Mouse (Mus musculus) MEL (cell line): ENCODE measurements around the gene Srcap. TPM values are rescaled to one million over a fixed set of nuclear protein-coding genes. Genes with fewer than 3 reads are reported as not detected.
A peak's percentile ranks its signal among the peaks of the same experiment; 100 is the strongest.

Experiments used
- DNase-seq: peaks from one replicate; pipeline ENCODE4 v3.0.0; 2011; ENCODE audit warnings: low read depth, low spot score
- H3K27ac ChIP-seq: 2 replicates; pipeline ENCODE4 v1.5.1; 2012; ENCODE audit warnings: low read depth, mild to moderate bottlenecking, control low read depth, low read length, moderate library complexity; ENCODE audit not compliant: control insufficient read depth
- H3K27me3 ChIP-seq, 2 experiments: fragments of 150-350 bp in 1 of 2; sonication (generic) in 1 of 2; 2 replicates each; pipeline ENCODE4 v1.6.1; 2012; ENCODE audit warnings: low read length in 2 of 2, mild to moderate bottlenecking in 2 of 2, improper control_type of control experiment in 1 of 2, moderate library complexity in 1 of 2; ENCODE audit not compliant: insufficient read depth in 2 of 2, control insufficient read depth in 1 of 2
- H3K36me3 ChIP-seq, 2 experiments: 2 replicates each; pipeline ENCODE4 v1.6.1; 2012 to 2014; ENCODE audit warnings: low read length in 2 of 2, improper control_type of control experiment in 1 of 2, inconsistent platforms in 1 of 2, mild to moderate bottlenecking in 1 of 2; ENCODE audit not compliant: insufficient read depth in 2 of 2, control insufficient read depth in 1 of 2
- H3K4me1 ChIP-seq, 2 experiments: fragments of 150-350 bp in 1 of 2; sonication (generic) in 1 of 2; 2 replicates each; pipeline ENCODE4 v1.6.1; 2012; ENCODE audit warnings: low read length in 2 of 2, improper control_type of control experiment in 1 of 2, mild to moderate bottlenecking in 1 of 2; ENCODE audit not compliant: insufficient read depth in 2 of 2, control insufficient read depth in 1 of 2
- H3K4me3 ChIP-seq, 2 experiments: fragments of 150-350 bp in 1 of 2; sonication (generic) in 1 of 2; 2 replicates each; pipeline ENCODE4 v1.5.1; 2012; ENCODE audit warnings: low read depth in 2 of 2, low read length in 2 of 2, mild to moderate bottlenecking in 2 of 2, moderate library complexity in 2 of 2, control low read depth in 1 of 2, improper control_type of control experiment in 1 of 2; ENCODE audit not compliant: control insufficient read depth in 1 of 2, insufficient read depth in 1 of 2
- H3K79me2 ChIP-seq: 2 replicates; pipeline ENCODE4 v1.6.1; 2012; ENCODE audit warnings: mild to moderate bottlenecking, low read length, moderate library complexity; ENCODE audit not compliant: control insufficient read depth, poor library complexity, insufficient read depth
- H3K9ac ChIP-seq: 2 replicates; pipeline ENCODE4 v1.6.1; 2012; ENCODE audit warnings: low read depth, mild to moderate bottlenecking, control low read depth, low read length, moderate library complexity; ENCODE audit not compliant: control insufficient read depth, poor library complexity, severe bottlenecking
- H3K9me3 ChIP-seq: fragments of 150-350 bp; sonication (generic); replicated peaks from 2 replicates; pipeline ENCODE4 v1.6.1; 2012; ENCODE audit warnings: mild to moderate bottlenecking, low read length, improper control_type of control experiment, moderate library complexity; ENCODE audit not compliant: insufficient read depth
- BHLHE40 ChIP-seq: IDR thresholded peaks from 2 replicates; pipeline ENCODE4 v1.6.1; 2012; ENCODE audit warnings: low read depth, mild to moderate bottlenecking, inconsistent platforms, low read length, improper control_type of control experiment, borderline replicate concordance
- CHD1 ChIP-seq: IDR thresholded peaks from 2 replicates; pipeline ENCODE4 v1.6.1; 2012; ENCODE audit warnings: low read depth, mild to moderate bottlenecking, inconsistent platforms, low read length, improper control_type of control experiment
- CHD2 ChIP-seq: IDR thresholded peaks from 2 replicates; pipeline ENCODE4 v1.6.1; 2011; ENCODE audit warnings: low read length, improper control_type of control experiment
- CTCF ChIP-seq, 3 experiments: IDR thresholded peaks in 2 of 3; conservative IDR thresholded peaks in 1 of 3; 2 replicates each; pipeline ENCODE4 v1.5.1; 2011 to 2012; ENCODE audit warnings: low read length in 3 of 3, low read depth in 2 of 3, mild to moderate bottlenecking in 2 of 3, improper control_type of control experiment in 1 of 3, inconsistent platforms in 1 of 3, mixed read lengths in 1 of 3, moderate library complexity in 1 of 3; ENCODE audit not compliant: control insufficient read depth in 1 of 3, insufficient read depth in 1 of 3, poor library complexity in 1 of 3, severe bottlenecking in 1 of 3
- E2F4 ChIP-seq: IDR thresholded peaks from 2 replicates; pipeline ENCODE4 v1.6.1; 2011; ENCODE audit warnings: low read depth, low read length, improper control_type of control experiment, borderline replicate concordance
- ELF1 ChIP-seq: IDR thresholded peaks from 2 replicates; pipeline ENCODE4 v1.6.1; 2014; ENCODE audit warnings: low read depth, mild to moderate bottlenecking, inconsistent platforms, low read length, improper control_type of control experiment, moderate library complexity
- EP300 ChIP-seq, 2 experiments: IDR thresholded peaks; 2 replicates each; pipeline ENCODE4 v1.6.1; 2011; ENCODE audit warnings: improper control_type of control experiment in 2 of 2, low read length in 2 of 2, low read depth in 1 of 2, mild to moderate bottlenecking in 1 of 2
- GATA1 ChIP-seq: IDR thresholded peaks from 2 replicates; pipeline ENCODE4 v1.6.1; 2011; ENCODE audit warnings: low read depth, low read length, improper control_type of control experiment
- MAFK ChIP-seq: IDR thresholded peaks from 2 replicates; pipeline ENCODE4 v1.6.1; 2011; ENCODE audit warnings: low read depth, mild to moderate bottlenecking, low read length, improper control_type of control experiment, borderline replicate concordance
- MAX ChIP-seq: IDR thresholded peaks from 2 replicates; pipeline ENCODE4 v1.6.1; 2011; ENCODE audit warnings: low read length, improper control_type of control experiment
- MAZ ChIP-seq: IDR thresholded peaks from 2 replicates; pipeline ENCODE4 v1.6.1; 2012; ENCODE audit warnings: low read depth, mild to moderate bottlenecking, inconsistent platforms, low read length, improper control_type of control experiment
- MYC ChIP-seq: IDR thresholded peaks from 2 replicates; pipeline ENCODE4 v1.6.1; 2011; ENCODE audit warnings: low read depth, mild to moderate bottlenecking, low read length, improper control_type of control experiment, moderate library complexity
- NRF1 ChIP-seq: IDR thresholded peaks from 2 replicates; pipeline ENCODE4 v1.6.1; 2014; ENCODE audit warnings: low read depth, mild to moderate bottlenecking, inconsistent platforms, low read length, improper control_type of control experiment, moderate library complexity; ENCODE audit not compliant: poor library complexity, insufficient read depth, severe bottlenecking
- POLR2A ChIP-seq, 2 experiments: IDR thresholded peaks; 2 replicates each; pipeline ENCODE4 v1.6.1; 2011 to 2012; ENCODE audit warnings: low read length in 2 of 2, mild to moderate bottlenecking in 2 of 2, control low read depth in 1 of 2, improper control_type of control experiment in 1 of 2, low read depth in 1 of 2, moderate library complexity in 1 of 2; ENCODE audit not compliant: control insufficient read depth in 1 of 2, insufficient read depth in 1 of 2, poor library complexity in 1 of 2
- POLR2AphosphoS2 ChIP-seq: IDR thresholded peaks from 2 replicates; pipeline ENCODE4 v1.6.1; 2011; ENCODE audit warnings: low read length, improper control_type of control experiment
- SIN3A ChIP-seq: IDR thresholded peaks from 2 replicates; pipeline ENCODE4 v1.6.1; 2012; ENCODE audit warnings: low read length, improper control_type of control experiment, inconsistent platforms
- SMC3 ChIP-seq: IDR thresholded peaks from 2 replicates; pipeline ENCODE4 v1.6.1; 2011; ENCODE audit warnings: low read depth, low read length, improper control_type of control experiment
- TAL1 ChIP-seq: IDR thresholded peaks from 2 replicates; pipeline ENCODE4 v1.6.1; 2012; ENCODE audit warnings: mild to moderate bottlenecking, inconsistent platforms, low read length, moderate library complexity, mixed read lengths
- TBP ChIP-seq: IDR thresholded peaks from 2 replicates; pipeline ENCODE4 v1.8.0; 2011; ENCODE audit warnings: low read depth, low read length, improper control_type of control experiment
- UBTF ChIP-seq: IDR thresholded peaks from 2 replicates; pipeline ENCODE4 v1.6.1; 2012; ENCODE audit warnings: low read depth, mild to moderate bottlenecking, inconsistent platforms, low read length, improper control_type of control experiment, moderate library complexity, borderline replicate concordance; ENCODE audit not compliant: insufficient read depth
- USF1 ChIP-seq: IDR thresholded peaks from 2 replicates; pipeline ENCODE4 v1.6.1; 2014; ENCODE audit warnings: low read depth, mild to moderate bottlenecking, inconsistent platforms, low read length, improper control_type of control experiment, moderate library complexity
- USF2 ChIP-seq, 2 experiments: IDR thresholded peaks; 2 replicates each; pipeline ENCODE4 v1.6.1; 2011 to 2012; ENCODE audit warnings: improper control_type of control experiment in 2 of 2, low read length in 2 of 2, borderline replicate concordance in 1 of 2, inconsistent platforms in 1 of 2, low read depth in 1 of 2, mild to moderate bottlenecking in 1 of 2; ENCODE audit not compliant: insufficient read depth in 1 of 2
- ZKSCAN1 ChIP-seq: IDR thresholded peaks from 2 replicates; pipeline ENCODE4 v1.6.1; 2012; ENCODE audit warnings: low read depth, mild to moderate bottlenecking, inconsistent platforms, low read length, improper control_type of control experiment, moderate library complexity
- ZMIZ1 ChIP-seq: IDR thresholded peaks from 2 replicates; pipeline ENCODE4 v1.6.1; 2012; ENCODE audit warnings: low read depth, mild to moderate bottlenecking, inconsistent platforms, low read length, improper control_type of control experiment, moderate library complexity
- ZNF384 ChIP-seq: IDR thresholded peaks from 2 replicates; pipeline ENCODE4 v1.6.1; 2012; ENCODE audit warnings: low read depth, mild to moderate bottlenecking, inconsistent platforms, low read length, improper control_type of control experiment
- polyA plus RNA-seq, 2 experiments: library from polyadenylated mRNA; stranded (reverse) in 1 of 2; unstranded in 1 of 2; fragments of >175 nt in 1 of 2; fragments of >200 nt in 1 of 2; gene quantifications; 2 replicates each; pipeline versions ENCODE4 v1.2.1 to v1.2.4; 2012; ENCODE audit warnings: low replicate concordance in 2 of 2, low read depth in 1 of 2; ENCODE audit not compliant: insufficient read length in 2 of 2, insufficient read depth in 1 of 2, missing spikeins in 1 of 2
- total RNA-seq: library from RNA; depleted of rRNA; stranded (reverse); fragments of 300-350 nt; gene quantifications from 2 replicates; pipeline ENCODE4 v1.2.3, GENCODE M21; 2012

The Srcap gene
- total and polyA plus RNA-seq, 3 experiments, result 20.3 to 45.1 (median 34.3) TPM

DNA sequence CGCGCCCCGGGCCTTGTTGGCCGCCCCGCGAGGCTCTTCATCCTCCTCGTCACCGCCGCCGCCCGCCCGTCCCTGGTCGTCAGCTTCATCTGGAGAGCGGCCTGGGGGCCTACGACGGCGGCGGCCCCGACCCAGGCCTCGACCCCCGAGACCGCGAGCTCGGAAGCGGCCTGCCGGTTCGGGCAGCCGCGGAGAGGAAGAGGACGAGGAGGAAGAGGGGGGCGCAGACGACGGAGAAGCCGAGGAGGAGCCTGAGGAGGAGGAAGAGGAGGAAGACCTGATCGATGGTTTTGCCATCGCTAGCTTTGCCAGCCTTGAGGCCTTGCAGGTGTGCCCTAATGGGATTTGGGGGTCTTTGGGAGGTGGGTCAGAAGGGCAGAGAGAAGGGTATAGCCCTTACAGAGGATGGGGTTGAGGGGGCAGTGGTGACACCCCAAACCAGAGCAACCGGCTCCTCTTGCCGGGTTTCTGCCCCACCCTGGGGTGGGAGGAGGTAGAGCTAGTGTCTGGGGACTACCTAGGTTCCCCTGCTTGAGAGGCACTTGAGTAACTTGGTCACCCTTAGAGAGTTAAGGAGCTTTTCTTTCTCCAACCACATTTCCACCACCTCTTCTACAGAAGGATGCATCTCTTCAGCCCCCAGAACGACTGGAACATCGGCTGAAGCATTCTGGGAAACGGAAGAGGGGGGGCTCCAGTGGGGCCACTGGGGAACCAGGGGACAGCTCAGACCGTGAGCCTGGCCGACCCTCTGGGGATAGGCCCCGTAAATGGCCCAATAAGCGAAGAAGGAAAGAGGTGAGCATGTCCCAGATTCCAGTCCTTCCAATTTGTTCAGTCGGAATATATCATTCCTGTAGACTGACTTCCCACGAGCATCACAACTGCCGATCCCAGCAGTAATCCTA is 32.2 kb upstream of the Srcap start:
- DNase-seq, result peak; percentile 30
- H3K27ac ChIP-seq, result peak overlapping the region; percentile 93
- no peak for TF ChIP-seq USF2 (IDR thresholded peaks at IDR 0.05; ENCODE audit: borderline replicate concordance in 1 of 2, insufficient read depth in 1 of 2, low read depth in 1 of 2, low read length in 2 of 2)
- no peak for TF ChIP-seq E2F4
- no peak for TF ChIP-seq CTCF (IDR thresholded peaks at IDR 0.05 in 2 of 3, conservative IDR thresholded peaks at IDR 0.05 in 1 of 3; ENCODE audit: control insufficient read depth in 1 of 3, insufficient read depth in 1 of 3, low read depth in 2 of 3, low read length in 3 of 3, poor library complexity in 1 of 3, severe bottlenecking in 1 of 3)
- no peak for TF ChIP-seq TBP
- TF ChIP-seq USF1, result no peak
- TF ChIP-seq MYC, result no peak
- no peak for TF ChIP-seq MAFK
- TF ChIP-seq POLR2A (IDR thresholded peaks at IDR 0.05; ENCODE audit: control insufficient read depth in 1 of 2, insufficient read depth in 1 of 2, low read depth in 1 of 2, low read length in 2 of 2, poor library complexity in 1 of 2), result 0 out of 4 replicates have a peak, but pooled peaks of 1 of the 2 experiments have one; percentile 30
- no peak for TF ChIP-seq MAZ
- no peak for TF ChIP-seq GATA1
- 0 out of 4 replicates have a peak, but pooled peaks of 1 of the 2 experiments have one; percentile 5 for TF ChIP-seq EP300 (IDR thresholded peaks at IDR 0.05; ENCODE audit: low read depth in 1 of 2, low read length in 2 of 2)
- TF ChIP-seq CHD1, result peak; percentile 66; the same call in 1 of the 2 replicates
- peak overlapping the region; percentile 84 for H3K9ac ChIP-seq
- no peaks in the 10 kb centered on the region for H3K27me3 ChIP-seq
- H3K4me1 ChIP-seq, result peaks cover 0 to 15% of the 10 kb centered on the region in 2 experiments; a peak in 3 of 4 replicates
- peak overlapping the region; percentile 73 to 84 for H3K4me3 ChIP-seq
- H3K9me3 ChIP-seq, result no peaks in the 10 kb centered on the region
- peaks cover 26% of the 10 kb centered on the region for H3K79me2 ChIP-seq
- peaks cover 5 to 13% of the 10 kb centered on the region in 2 experiments; a peak in 3 of 4 replicates for H3K36me3 ChIP-seq

DNA sequence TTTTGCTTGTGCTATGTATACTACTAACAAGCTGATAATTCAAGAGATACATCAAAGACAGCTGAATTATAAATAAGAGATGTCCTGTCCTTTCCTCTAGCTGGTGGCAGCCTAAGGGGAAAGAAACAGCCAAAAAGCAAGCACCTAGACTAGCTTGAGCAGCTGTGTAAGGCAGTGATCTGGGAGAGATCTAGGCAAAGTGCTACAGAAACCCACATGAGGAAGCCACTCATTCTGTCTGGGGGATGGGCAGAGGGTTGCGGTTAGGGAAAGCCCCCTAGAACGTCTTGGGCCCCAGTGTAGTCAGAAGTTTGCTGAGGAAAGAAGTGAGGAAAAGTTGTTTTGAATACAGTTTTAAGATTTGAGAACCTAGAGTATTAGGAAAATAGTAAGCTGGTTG is 31.5 kb upstream of the Srcap start:
- Histone ChIP-seq H3K4me3 (peak overlapping the region; percentile 73 to 84; a peak in 3 of 4 replicates), H3K36me3 (peaks cover 5 to 13% of the 10 kb centered on the region in 2 experiments; a peak in 3 of 4 replicates), H3K9ac (peak overlapping the region; percentile 84)
- TF ChIP-seq MYC (no peak), UBTF (no peak), POLR2AphosphoS2 (no peak), ZKSCAN1 (no peak), ZMIZ1 (no peak), CHD1 (no peak), ELF1 (no peak), GATA1 (no peak), TAL1 (no peak), NRF1 (no peak), TBP (no peak), ZNF384 (no peak), CHD2 (no peak), SIN3A (no peak), BHLHE40 (no peak), MAX (no peak), CTCF (IDR thresholded peaks at IDR 0.05 in 2 of 3, conservative IDR thresholded peaks at IDR 0.05 in 1 of 3; ENCODE audit: control insufficient read depth in 1 of 3, insufficient read depth in 1 of 3, low read depth in 2 of 3, low read length in 3 of 3, poor library complexity in 1 of 3, severe bottlenecking in 1 of 3) (no peak), SMC3 (no peak)
- TF ChIP-seq, all 39 proteins: peak for 0
- H3K9me3 ChIP-seq, result no peaks in the 10 kb centered on the region
- peak; percentile 40 for DNase-seq
- H3K27ac ChIP-seq, result no peak overlapping the region
- no peaks in the 10 kb centered on the region for H3K27me3 ChIP-seq
- H3K79me2 ChIP-seq, result peaks cover 26% of the 10 kb centered on the region
- peaks cover 0 to 15% of the 10 kb centered on the region in 2 experiments; a peak in 3 of 4 replicates for H3K4me1 ChIP-seq
